ENCODE assay signal across 8 mouse cellular contexts in the genomic region with DNA sequence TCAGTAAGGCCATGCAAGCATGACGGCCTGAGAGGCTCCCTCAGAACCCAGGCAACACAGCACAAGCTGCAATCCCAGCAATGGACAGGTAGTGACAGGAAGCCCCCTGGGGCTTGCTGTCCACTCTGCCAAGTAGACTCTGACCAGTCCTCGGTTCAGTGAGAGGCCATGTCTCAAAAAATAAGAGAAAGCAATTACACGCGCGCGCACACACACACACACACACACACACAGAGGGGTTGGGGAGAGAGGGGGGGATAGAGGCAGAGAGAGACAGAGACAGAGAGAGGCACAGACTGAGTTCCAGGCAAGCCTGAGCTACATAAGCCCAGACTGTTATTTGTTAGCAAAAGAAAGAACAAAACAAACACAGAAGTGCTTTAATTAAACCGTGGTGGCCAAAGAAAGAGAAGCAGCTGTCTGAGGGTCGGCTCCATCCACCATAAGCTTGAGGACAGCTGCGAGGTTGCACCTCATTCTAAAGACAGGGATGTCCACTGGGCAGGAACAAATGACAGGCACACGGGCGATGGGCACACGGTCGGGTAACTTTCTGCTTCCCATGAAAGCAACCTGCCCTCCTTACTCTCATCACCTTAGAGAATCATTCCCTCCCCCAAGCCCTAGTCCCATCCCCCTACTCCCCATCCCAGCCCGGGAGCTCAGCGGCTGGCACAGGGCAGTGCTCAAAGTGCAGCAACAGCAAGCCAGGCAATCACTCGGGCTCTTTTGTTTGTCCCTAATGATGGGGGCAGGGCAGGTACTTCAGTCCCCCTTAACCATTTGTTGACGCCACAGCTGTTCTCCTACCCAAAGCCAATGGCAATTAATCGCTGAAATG. TPM values are rescaled to one million over a fixed set of nuclear protein-coding genes. Genes with fewer than 3 reads are reported as not detected.
A peak's percentile ranks its signal among the peaks of the same experiment; 100 is the strongest.
DNase-seq lines count a peak whose midpoint lies in the region; ATAC-seq lines count a peak whose summit lies in the region.

No protein-coding gene starts in this region.

- H3K27me3 ChIP-seq in hindbrain, embryonic 13.5 days, result no peaks in the 10 kb centered on the region
- peaks cover 2% of the 10 kb centered on the region; the same call in 1 of the 2 replicates for H3K27me3 ChIP-seq in liver, embryonic 12.5 days (replicated peaks)

- 0 out of 2 replicates have a peak, but pooled peaks have one; percentile 31 for ATAC-seq in cerebellum, adult (ENCODE audit: insufficient number of reproducible peaks, low FRiP score, low TSS enrichment)
- peak; percentile 85 for ATAC-seq in hindbrain, embryonic 13.5 days (ENCODE audit: low FRiP score)
- ATAC-seq in liver, embryonic 12.5 days, result peak; percentile 57
- no peak for ATAC-seq in megakaryocyte-erythroid progenitor cell, adult 5-6 weeks (replicated peaks; ENCODE audit: low FRiP score, low TSS enrichment, poor library complexity, severe bottlenecking)

- peak overlapping the region; percentile 55 for H3K9ac ChIP-seq in hindbrain, embryonic 13.5 days
- H3K9ac ChIP-seq in liver, embryonic 12.5 days, result no peak overlapping the region

- peak overlapping the region; percentile 30 for H3K4me3 ChIP-seq in hindbrain, embryonic 13.5 days
- no peak overlapping the region for H3K4me3 ChIP-seq in liver, embryonic 12.5 days

- H3K4me2 ChIP-seq in hindbrain, embryonic 13.5 days, result peak overlapping the region; percentile 50
- H3K4me2 ChIP-seq in liver, embryonic 12.5 days, result peak overlapping the region; percentile 29; the same call in 1 of the 2 replicates

- peak overlapping the region; percentile 87 for H3K27ac ChIP-seq in hindbrain, embryonic 13.5 days
- H3K27ac ChIP-seq in liver, embryonic 12.5 days, result no peak overlapping the region

- H3K36me3 ChIP-seq in hindbrain, embryonic 13.5 days, result peaks cover 15% of the 10 kb centered on the region
- H3K36me3 ChIP-seq in liver, embryonic 12.5 days, result no peaks in the 10 kb centered on the region

- H3K4me1 ChIP-seq in hindbrain, embryonic 13.5 days (replicated peaks), result peaks cover 64% of the 10 kb centered on the region
- H3K4me1 ChIP-seq in liver, embryonic 12.5 days, result peaks cover 9% of the 10 kb centered on the region; the same call in 1 of the 2 replicates

- WGBS in hindbrain, embryonic 13.5 days, result 17% methylated on average over 18 of the region's 18 CpGs
- whole genome bisulfite sequencing in liver, embryonic 12.5 days (ENCODE audit: insufficient replicate concordance), result 53% methylated on average over 18 of the region's 18 CpGs

- no peaks in the 10 kb centered on the region for H3K9me3 ChIP-seq in hindbrain, embryonic 13.5 days
- no peaks in the 10 kb centered on the region for H3K9me3 ChIP-seq in liver, embryonic 12.5 days (replicated peaks)

- DNase-seq in cerebellum, adult 11 months, result no peak
- peak; percentile 66 for DNase-seq in embryo, embryonic 10 days (ENCODE audit: low spot score)
- no peak for DNase-seq in ovary, postnatal 10 days (ENCODE audit: low spot score)
- DNase-seq in adrenal gland, postnatal 4 days (ENCODE audit: low spot score in 2 of 2), result no peak

RNA-seq across cellular contexts. Expression of gene Jam3, which starts 6.4 kb away (rescaled TPM):
- polyA plus RNA-seq in hindbrain, embryonic 13.5 days (2015; fragmentation: Nextera tagmentation; extraction: Ambion mirVana), result 72.6 and 80.1 TPM in 2 replicates
- 12.0 and 12.6 TPM in 2 replicates for polyA plus RNA-seq in liver, embryonic 12.5 days (2016; fragmentation: Nextera tagmentation; extraction: Ambion mirVana)
- total RNA-seq in megakaryocyte-erythroid progenitor cell, adult 5-6 weeks (2014; fragmentation: Nextera tagmentation), result not detected in 2 replicates
- not detected in 2 replicates for total RNA-seq in megakaryocyte-erythroid progenitor cell, adult 5-6 weeks (2017)
- 10 to 100 TPM; 42.3 to 42.7 TPM for total RNA-seq in adrenal gland, postnatal 4 days (2021)

Comparison
In these comparisons a context has a peak if more than half of its experiments do, and no peak if none do; other contexts are left out.
1. RNA of gene Jam3, which starts 6.4 kb away (total RNA-seq): 42.3 to 42.7 TPM in adrenal gland, postnatal 4 days; not detected in megakaryocyte-erythroid progenitor cell, adult 5-6 weeks; every median in the first group is over 10 times any median in the second.